Mouse (Mus musculus): ENCODE measurements at regions not wholly inside any gene's neighbourhood (a gene's known extent, or its start where the extent isn't known, plus 50 kb on each side); places are given as distances from the start of the nearest gene placed in this dataset.

DNA sequence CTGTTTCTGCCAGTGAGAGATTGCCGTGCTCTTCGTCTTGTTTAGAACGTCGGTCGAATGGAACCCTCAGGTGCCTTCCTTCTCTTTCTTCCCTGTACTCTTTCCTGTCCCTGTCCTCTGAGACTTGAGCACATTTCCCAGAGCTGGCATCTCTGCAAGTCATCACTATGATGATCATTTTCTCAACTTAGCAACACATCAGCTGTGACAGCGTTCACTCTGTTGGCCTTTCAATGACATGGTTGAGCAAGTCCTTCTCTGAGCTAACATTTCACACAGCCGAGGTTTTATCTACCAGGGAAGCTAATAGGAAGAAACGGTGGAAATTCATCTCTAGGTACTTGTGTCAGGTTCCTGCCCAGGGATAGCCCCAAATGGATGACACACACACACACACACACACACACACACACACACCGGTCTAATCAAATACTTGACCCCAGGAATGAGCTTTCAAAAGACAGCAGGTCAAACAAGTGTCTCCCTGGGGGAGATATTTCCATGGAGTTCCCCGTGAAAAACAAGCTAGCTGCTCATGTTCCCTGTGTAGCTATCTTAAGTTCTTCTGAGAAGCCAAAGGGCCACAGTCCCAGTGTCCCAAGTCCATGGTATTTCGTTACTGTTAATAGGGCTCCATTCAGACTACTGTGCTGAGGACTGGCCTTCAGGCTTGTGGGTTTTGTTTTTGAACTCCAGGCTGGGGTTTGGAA, 167.0 kb upstream of the Trib2 start:
- no peak for DNase-seq (ENCODE audit: low spot score in 2 of 2)

- no peak for DNase-seq (ENCODE audit: low spot score in 2 of 2)
Observed at GRCm38 (mm10) chr12:15981741-15982140, 165.0 kb upstream of the Trib2 start.

GRCm38 (mm10) chr12:15979233-15979632, 162.5 kb upstream of the Trib2 start:
- DNase-seq (ENCODE audit: low spot score in 2 of 2): no peak

DNA sequence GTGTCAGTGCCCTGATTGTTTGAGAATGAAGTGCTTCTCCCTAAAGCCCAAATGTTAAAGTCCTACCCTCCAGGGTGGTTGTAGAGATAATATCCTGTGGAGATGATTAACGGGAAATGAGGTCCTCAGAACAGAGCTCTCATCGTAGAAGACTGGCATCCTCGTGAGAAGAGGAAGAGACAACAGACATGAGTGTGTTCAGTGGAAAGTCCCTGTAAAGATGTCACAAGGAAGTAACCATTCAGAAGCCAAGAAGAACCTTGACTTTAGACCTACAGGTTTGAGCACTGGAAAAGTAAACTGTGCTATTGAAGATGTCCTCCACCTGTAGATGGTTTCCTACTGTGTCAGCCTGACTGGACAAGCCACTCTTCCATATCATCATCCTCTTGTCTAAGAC, 155.1 kb upstream of the Trib2 start:
- no peak for DNase-seq (ENCODE audit: low spot score in 2 of 2)

DNA sequence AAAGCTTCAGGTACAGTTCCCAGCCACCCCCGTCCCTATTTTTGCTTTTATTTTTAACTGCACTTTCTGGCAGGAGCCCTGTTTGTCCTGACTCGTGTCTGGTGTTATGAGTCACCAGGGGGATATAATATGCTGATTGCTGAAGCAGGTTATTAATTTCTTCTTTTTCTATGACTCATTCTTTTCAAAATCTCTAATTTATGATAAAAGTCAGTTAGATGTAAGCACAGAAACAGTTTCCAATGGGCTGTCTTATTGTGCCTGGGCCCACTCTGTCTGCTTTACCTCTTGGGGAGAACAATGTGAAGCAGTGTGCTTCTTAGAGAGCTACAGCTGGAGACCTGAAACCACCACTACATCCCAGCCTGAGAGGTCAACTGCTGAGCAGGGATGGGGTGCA, 153.5 kb upstream of the Trib2 start:
- no peak for DNase-seq (ENCODE audit: low spot score in 2 of 2)

DNA sequence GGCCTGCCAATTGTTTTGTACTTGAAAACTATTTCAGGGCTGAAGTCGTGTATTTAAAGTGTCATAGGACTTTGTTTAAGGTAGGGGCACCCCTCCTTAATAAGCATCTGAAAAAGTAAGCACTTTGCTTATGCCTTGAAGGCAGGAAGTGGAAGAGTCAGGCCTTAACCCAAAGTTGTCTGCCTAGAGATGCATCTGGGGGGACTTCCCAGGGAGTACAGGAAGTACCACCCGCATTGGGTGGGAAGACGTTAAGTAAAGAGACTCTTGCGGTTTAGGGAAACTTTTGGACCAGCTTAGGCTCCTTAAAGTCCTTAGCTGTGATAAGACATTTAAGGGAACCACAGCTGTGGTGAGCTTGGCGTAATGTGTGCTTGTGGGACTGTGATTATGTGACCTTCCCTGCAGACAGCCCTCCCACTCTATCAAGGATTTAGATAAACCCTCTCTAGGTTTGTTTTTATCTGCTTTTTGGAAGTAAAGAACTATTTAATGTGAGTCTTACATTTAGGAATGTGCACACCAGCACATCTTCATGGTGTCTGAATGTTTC, 150.9 kb upstream of the Trib2 start:
- no peak for DNase-seq (ENCODE audit: low spot score in 2 of 2)

DNA sequence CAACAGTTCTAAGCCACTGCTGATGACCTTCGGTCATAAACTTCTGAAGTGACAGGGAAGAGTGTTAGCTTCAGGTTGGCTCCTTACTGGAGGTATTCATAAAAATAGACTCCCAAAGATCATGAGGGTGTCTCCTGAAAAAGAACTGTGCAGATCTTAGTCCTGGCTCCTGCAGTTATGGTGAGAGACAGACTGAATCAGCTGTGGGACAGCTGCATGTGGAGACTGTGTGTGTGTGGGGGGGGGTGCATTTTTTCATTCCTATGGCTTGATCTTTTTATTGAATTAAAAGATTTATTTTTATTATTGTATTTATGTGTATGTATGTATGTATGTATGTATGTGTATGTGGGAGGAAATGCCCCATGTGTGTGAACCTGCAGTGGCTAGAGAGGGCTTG, 149.9 kb upstream of the Trib2 start:
- no peak for DNase-seq (ENCODE audit: low spot score in 2 of 2)

DNA sequence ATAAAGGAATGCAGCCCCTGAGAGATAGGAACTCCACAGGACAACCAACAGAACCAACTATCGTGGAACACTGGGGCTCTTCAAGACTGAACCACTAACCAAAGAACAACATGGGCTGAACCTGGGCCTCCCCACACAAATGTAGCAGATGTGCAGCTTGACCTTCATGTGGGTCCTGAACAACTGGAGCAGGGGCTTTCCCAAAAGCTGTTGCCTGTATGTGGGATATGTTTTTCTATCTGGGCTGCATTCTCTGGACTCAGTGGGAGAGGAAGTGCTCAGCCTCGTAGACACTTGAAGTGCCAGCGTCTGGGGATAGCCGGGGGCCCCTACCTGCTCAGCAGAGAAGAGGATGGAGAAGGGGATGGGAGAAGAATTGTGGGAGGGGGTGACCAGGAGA, 149.2 kb upstream of the Trib2 start:
- DNase-seq (ENCODE audit: low spot score in 2 of 2): no peak

DNA sequence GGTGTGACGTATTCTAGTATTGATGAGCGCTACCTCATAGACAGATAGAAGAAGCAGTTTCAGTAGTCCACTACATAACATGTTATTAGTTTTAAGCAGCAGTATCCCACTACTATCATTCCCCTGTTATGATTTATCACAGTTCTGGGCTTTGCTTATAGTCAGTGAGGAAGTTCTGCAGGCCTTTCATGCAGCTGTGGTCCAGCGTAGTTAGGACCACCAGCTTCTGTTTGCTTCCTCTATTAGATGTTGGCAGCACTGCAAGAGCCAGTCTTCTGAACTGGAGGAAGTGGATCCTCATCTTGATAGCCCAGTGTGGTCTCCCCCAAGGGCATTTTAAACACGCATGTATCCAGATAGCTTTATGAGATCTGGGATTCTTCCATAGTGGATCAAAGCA, 147.4 kb upstream of the Trib2 start:
- no peak for DNase-seq (ENCODE audit: low spot score in 2 of 2)

DNA sequence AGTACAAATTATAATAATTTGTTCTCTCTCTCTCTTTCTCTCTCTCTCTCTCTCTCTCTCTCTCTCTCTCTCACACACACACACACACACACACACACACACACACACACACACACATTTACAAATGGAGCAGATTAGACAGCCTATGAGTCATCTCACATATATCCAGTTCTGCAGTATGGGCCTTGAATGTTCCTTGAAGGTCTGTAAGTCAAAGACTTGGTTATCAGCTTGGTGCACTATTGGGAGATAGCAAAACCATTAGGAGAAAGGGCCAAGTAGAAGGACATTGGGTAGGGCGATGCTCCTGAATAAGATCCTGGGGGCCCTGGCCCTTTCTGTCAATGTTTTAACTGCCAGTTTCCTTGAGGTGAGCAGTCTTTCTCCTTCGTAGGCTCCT, 145.1 kb upstream of the Trib2 start:
- no peak for DNase-seq (ENCODE audit: low spot score in 2 of 2)

DNA sequence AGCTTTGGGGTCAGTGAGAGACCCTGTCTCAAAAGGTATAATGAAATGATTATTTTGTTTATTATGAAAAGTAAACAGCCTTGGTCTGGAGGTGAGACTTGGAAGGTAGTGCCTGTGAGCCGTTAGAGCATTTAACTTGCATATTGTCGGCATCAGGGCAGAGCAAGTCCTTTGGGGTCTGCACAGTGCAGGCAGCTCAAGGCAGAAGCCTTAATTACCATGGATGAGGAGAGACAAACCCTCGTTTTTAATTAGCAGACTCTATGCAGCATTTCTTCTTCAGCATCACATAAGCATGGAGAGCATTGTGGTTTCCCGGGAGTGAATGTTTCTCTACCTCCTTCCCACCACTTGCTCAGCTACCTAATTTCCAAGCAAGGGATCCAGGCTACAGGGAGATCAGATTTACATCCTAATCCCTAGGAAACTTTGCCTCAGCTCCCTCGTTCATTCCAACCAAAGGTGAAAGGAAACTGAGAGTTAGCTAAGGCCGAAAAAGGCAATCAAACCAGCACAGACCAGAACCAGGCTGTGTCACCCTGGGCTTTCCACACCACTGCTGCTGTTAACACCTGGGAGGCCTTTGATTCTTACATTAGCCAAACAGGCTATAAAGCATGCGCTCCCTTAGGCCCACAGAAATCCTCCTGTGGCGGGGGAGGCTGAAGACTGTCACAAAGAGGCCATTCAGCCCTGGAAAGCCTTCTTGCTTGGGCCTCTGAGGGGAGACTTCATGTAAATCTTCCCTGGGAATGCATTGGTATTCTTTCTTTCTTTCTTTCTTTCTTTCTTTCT, 120.9 kb upstream of the Trib2 start:
- no peak for DNase-seq (ENCODE audit: low spot score in 2 of 2)

GRCm38 (mm10) chr12:15932067-15932466, 115.3 kb upstream of the Trib2 start:
- no peak for DNase-seq (ENCODE audit: low spot score in 2 of 2)

DNA sequence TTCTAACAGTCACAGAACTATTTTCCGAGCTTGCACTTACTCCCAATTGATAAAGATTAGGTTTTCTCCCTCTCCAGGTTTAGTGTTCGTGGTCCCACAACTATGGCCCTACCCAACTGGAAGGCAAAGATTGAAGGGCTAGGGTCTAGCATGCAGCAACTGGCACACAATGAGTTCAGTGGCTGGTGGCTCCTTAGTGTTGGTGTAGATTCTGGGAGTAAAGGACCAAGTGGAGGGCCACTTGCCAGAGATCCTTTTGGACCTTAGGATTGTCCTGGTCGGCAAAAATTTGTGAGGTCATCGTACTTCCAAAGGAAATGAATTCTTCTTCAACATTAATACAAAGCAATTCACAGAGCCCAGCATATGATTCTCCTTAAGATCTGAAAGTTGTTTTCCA, 114.8 kb upstream of the Trib2 start:
- no peak for DNase-seq (ENCODE audit: low spot score in 2 of 2)

GRCm38 (mm10) chr12:15930155-15930554, 113.4 kb upstream of the Trib2 start:
- no peak for DNase-seq (ENCODE audit: low spot score in 2 of 2)

DNA sequence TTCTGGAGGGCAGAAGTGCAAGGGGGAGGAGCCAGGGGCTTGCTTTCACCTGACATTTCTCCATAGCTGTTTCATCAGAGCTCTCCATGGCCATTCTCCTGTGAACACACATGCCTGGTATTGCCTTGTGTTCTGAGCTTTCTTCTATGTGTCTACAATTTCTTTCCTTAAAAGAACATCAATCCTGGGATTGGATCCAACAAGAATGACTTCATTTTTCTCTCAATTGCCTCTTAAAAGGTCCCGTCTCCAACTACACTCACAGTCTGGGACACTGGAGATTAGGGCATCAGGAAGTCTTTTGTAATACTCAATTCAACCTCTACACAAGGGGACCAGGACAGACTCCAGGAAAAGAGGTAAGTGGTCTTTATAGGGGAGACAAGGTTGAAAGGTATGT, 112.8 kb upstream of the Trib2 start:
- no peak for DNase-seq (ENCODE audit: low spot score in 2 of 2)

GRCm38 (mm10) chr12:15918291-15918690, 101.6 kb upstream of the Trib2 start:
- no peak for DNase-seq (ENCODE audit: low spot score in 2 of 2)

GRCm38 (mm10) chr12:15912959-15913358, 96.2 kb upstream of the Trib2 start:
- DNase-seq (ENCODE audit: low spot score in 2 of 2): no peak

GRCm38 (mm10) chr12:15912491-15912890, 95.8 kb upstream of the Trib2 start:
- DNase-seq (ENCODE audit: low spot score in 2 of 2): no peak

- no peak for DNase-seq (ENCODE audit: low spot score in 2 of 2)
Observed at GRCm38 (mm10) chr12:15911254-15911991, 94.7 kb upstream of the Trib2 start.

DNA sequence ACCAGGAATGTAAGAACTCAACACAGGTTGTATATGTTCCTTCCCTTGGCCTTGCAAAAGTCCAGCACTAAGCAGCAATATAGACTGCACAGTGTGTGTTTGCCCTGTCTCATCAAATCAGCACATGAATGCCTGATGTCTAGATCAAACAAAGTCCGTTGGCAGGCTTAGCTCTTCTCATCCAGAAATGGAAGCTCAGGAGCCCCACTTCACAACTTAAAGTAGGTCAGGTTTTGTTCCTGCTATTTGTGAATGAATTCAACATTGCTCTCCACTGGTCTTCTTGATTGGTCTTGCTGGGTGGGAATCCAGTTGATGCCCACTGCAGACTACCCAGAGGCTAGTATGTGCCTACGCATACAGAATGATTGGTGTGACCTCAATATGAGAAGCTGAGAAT, 80.8 kb upstream of the Trib2 start:
- DNase-seq (ENCODE audit: low spot score in 2 of 2): no peak

DNA sequence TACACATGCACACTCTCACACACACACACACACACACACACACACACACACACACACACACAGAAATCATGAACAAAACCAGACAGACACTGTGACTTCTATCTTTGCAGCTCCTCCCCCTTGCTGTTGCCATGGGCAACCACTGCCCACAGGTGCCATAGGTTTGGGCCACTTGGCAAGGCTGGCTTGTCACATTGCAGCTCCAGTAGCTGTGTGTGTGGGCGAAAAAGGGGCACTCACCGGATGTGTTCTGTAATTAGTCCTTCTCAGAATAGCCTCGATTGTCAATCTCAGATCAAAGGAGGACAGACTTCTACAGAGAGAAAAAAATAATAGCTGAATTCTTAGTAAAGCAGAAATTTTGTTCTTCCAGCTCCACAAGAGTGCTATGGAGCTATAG, 79.8 kb upstream of the Trib2 start:
- DNase-seq (ENCODE audit: low spot score in 2 of 2): peak in 1 of 2 experiments; percentile 7

- DNase-seq (ENCODE audit: low spot score in 2 of 2): no peak
Observed at GRCm38 (mm10) chr12:15895215-15895614, 78.5 kb upstream of the Trib2 start.

Data from layer of hippocampus, adult 18-20 months (tissue).